In the genomic region with DNA sequence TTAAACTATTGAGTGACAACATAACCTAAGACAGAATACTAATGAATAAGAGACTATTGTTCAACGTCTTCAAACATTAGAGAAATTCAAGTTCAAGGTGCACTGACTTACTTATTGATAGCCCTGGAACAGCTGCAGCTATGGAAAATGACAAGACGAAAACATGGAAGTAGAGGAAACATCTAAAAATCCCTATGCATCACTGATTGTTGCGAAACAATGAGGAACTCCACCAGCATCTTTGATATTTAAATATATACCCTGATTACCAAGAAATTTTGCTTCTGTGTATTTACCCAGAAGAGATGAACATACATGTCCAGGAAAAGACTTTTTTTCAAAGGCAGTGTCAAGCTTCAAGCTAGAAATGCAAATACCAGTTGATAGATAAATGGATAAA, we compare ENCODE assay signal across 27 mouse cellular contexts.
"Had no signal": no experiment of that assay in that cellular context is flagged by ENCODE, and none has a peak within 500 bp of the region (broad histone marks: within the 10 kb centered on the region; RNA-seq: fewer than 3 reads in every experiment).

No protein-coding gene starts in this region.

- DNase-seq: cerebellum, adult 9-10 months; cerebellum, adult 9-11 months; cerebellum, postnatal 10 days; cerebellum, postnatal 14 days; cerebellum, postnatal 25 days; cerebellum, postnatal 36 days; embryo, embryonic 11 days; forebrain, postnatal 0 days; gastrocnemius, adult 2 months; gastrocnemius, postnatal 10 days; gastrocnemius, postnatal 14 days; gastrocnemius, postnatal 25 days; gastrocnemius, postnatal 36 days; heart, adult 11 months; heart, adult 18-20 months; heart, adult 2 months had no signal

- H3K4me3 ChIP-seq: embryonic facial prominence, embryonic 10.5 days; embryonic facial prominence, embryonic 12.5 days; embryonic facial prominence, embryonic 13.5 days; embryonic facial prominence, embryonic 15.5 days; erythroblast, embryonic 14.5 days; forebrain, embryonic 10.5 days; forebrain, embryonic 12.5 days; forebrain, embryonic 13.5 days; forebrain, embryonic 15.5 days; gastrocnemius, adult 2 months; heart, adult 2 months had no signal

- H3K36me3 ChIP-seq: embryonic facial prominence, embryonic 10.5 days; embryonic facial prominence, embryonic 12.5 days; embryonic facial prominence, embryonic 13.5 days; embryonic facial prominence, embryonic 15.5 days; forebrain, embryonic 10.5 days; forebrain, embryonic 12.5 days; forebrain, embryonic 15.5 days had no signal

- H3K27me3 ChIP-seq: embryonic facial prominence, embryonic 12.5 days; embryonic facial prominence, embryonic 13.5 days; embryonic facial prominence, embryonic 15.5 days; forebrain, embryonic 12.5 days; forebrain, embryonic 13.5 days; forebrain, embryonic 15.5 days had no signal

- ATAC-seq: forebrain, embryonic 13.5 days; forebrain, embryonic 14.5 days; forebrain, embryonic 15.5 days; forebrain, embryonic 16.5 days; forebrain, postnatal 0 days had no signal

- H3K4me2 ChIP-seq: embryonic facial prominence, embryonic 12.5 days; embryonic facial prominence, embryonic 13.5 days; embryonic facial prominence, embryonic 15.5 days; forebrain, embryonic 12.5 days; forebrain, embryonic 13.5 days; forebrain, embryonic 15.5 days had no signal
